Mouse (Mus musculus) MEL (cell line): ENCODE data around the gene Trio. TPM values are rescaled to one million over a fixed set of nuclear protein-coding genes. Genes with fewer than 3 reads are reported as not detected.
A peak's percentile ranks its signal among the peaks of the same experiment; 100 is the strongest.

ENCODE experiments used
- DNase-seq: peaks from one replicate; pipeline ENCODE4 v3.0.0; 2011; ENCODE audit warnings: low read depth, low spot score
- H3K27ac ChIP-seq: 2 replicates; pipeline ENCODE4 v1.5.1; 2012; ENCODE audit warnings: low read depth, mild to moderate bottlenecking, control low read depth, low read length, moderate library complexity; ENCODE audit not compliant: control insufficient read depth
- H3K27me3 ChIP-seq, 2 experiments: fragments of 150-350 bp in 1 of 2; sonication (generic) in 1 of 2; 2 replicates each; pipeline ENCODE4 v1.6.1; 2012; ENCODE audit warnings: low read length in 2 of 2, mild to moderate bottlenecking in 2 of 2, improper control_type of control experiment in 1 of 2, moderate library complexity in 1 of 2; ENCODE audit not compliant: insufficient read depth in 2 of 2, control insufficient read depth in 1 of 2
- H3K36me3 ChIP-seq, 2 experiments: 2 replicates each; pipeline ENCODE4 v1.6.1; 2012 to 2014; ENCODE audit warnings: low read length in 2 of 2, improper control_type of control experiment in 1 of 2, inconsistent platforms in 1 of 2, mild to moderate bottlenecking in 1 of 2; ENCODE audit not compliant: insufficient read depth in 2 of 2, control insufficient read depth in 1 of 2
- H3K4me1 ChIP-seq, 2 experiments: fragments of 150-350 bp in 1 of 2; sonication (generic) in 1 of 2; 2 replicates each; pipeline ENCODE4 v1.6.1; 2012; ENCODE audit warnings: low read length in 2 of 2, improper control_type of control experiment in 1 of 2, mild to moderate bottlenecking in 1 of 2; ENCODE audit not compliant: insufficient read depth in 2 of 2, control insufficient read depth in 1 of 2
- H3K4me3 ChIP-seq, 2 experiments: fragments of 150-350 bp in 1 of 2; sonication (generic) in 1 of 2; 2 replicates each; pipeline ENCODE4 v1.5.1; 2012; ENCODE audit warnings: low read depth in 2 of 2, low read length in 2 of 2, mild to moderate bottlenecking in 2 of 2, moderate library complexity in 2 of 2, control low read depth in 1 of 2, improper control_type of control experiment in 1 of 2; ENCODE audit not compliant: control insufficient read depth in 1 of 2, insufficient read depth in 1 of 2
- H3K79me2 ChIP-seq: 2 replicates; pipeline ENCODE4 v1.6.1; 2012; ENCODE audit warnings: mild to moderate bottlenecking, low read length, moderate library complexity; ENCODE audit not compliant: control insufficient read depth, poor library complexity, insufficient read depth
- H3K9ac ChIP-seq: 2 replicates; pipeline ENCODE4 v1.6.1; 2012; ENCODE audit warnings: low read depth, mild to moderate bottlenecking, control low read depth, low read length, moderate library complexity; ENCODE audit not compliant: control insufficient read depth, poor library complexity, severe bottlenecking
- H3K9me3 ChIP-seq: fragments of 150-350 bp; sonication (generic); replicated peaks from 2 replicates; pipeline ENCODE4 v1.6.1; 2012; ENCODE audit warnings: mild to moderate bottlenecking, low read length, improper control_type of control experiment, moderate library complexity; ENCODE audit not compliant: insufficient read depth
- BHLHE40 ChIP-seq: IDR thresholded peaks from 2 replicates; pipeline ENCODE4 v1.6.1; 2012; ENCODE audit warnings: low read depth, mild to moderate bottlenecking, inconsistent platforms, low read length, improper control_type of control experiment, borderline replicate concordance
- CHD1 ChIP-seq: IDR thresholded peaks from 2 replicates; pipeline ENCODE4 v1.6.1; 2012; ENCODE audit warnings: low read depth, mild to moderate bottlenecking, inconsistent platforms, low read length, improper control_type of control experiment
- EP300 ChIP-seq, 2 experiments: IDR thresholded peaks; 2 replicates each; pipeline ENCODE4 v1.6.1; 2011; ENCODE audit warnings: improper control_type of control experiment in 2 of 2, low read length in 2 of 2, low read depth in 1 of 2, mild to moderate bottlenecking in 1 of 2
- ETS1 ChIP-seq: IDR thresholded peaks from 2 replicates; pipeline ENCODE4 v1.6.1; 2012; ENCODE audit warnings: low read depth, mild to moderate bottlenecking, inconsistent platforms, low read length, improper control_type of control experiment, moderate library complexity
- GABPA ChIP-seq: IDR thresholded peaks from 2 replicates; pipeline ENCODE4 v1.6.1; 2012; ENCODE audit warnings: low read depth, mild to moderate bottlenecking, inconsistent platforms, low read length, improper control_type of control experiment, moderate library complexity
- JUND ChIP-seq: IDR thresholded peaks from 2 replicates; pipeline ENCODE4 v1.6.1; 2011; ENCODE audit warnings: low read depth, mild to moderate bottlenecking, improper control_type of control experiment, low read length
- MAX ChIP-seq: IDR thresholded peaks from 2 replicates; pipeline ENCODE4 v1.6.1; 2011; ENCODE audit warnings: low read length, improper control_type of control experiment
- MAZ ChIP-seq: IDR thresholded peaks from 2 replicates; pipeline ENCODE4 v1.6.1; 2012; ENCODE audit warnings: low read depth, mild to moderate bottlenecking, inconsistent platforms, low read length, improper control_type of control experiment
- MEF2A ChIP-seq: IDR thresholded peaks from 2 replicates; pipeline ENCODE4 v1.6.1; 2014; ENCODE audit warnings: low read depth, mild to moderate bottlenecking, inconsistent platforms, low read length, improper control_type of control experiment; ENCODE audit not compliant: poor library complexity, insufficient replicate concordance, severe bottlenecking; ENCODE audit errors: extremely low read depth
- MXI1 ChIP-seq: IDR thresholded peaks from 2 replicates; pipeline ENCODE4 v1.6.1; 2011; ENCODE audit warnings: mild to moderate bottlenecking, low read depth, low read length, improper control_type of control experiment
- NELFE ChIP-seq: IDR thresholded peaks from 2 replicates; pipeline ENCODE4 v1.6.1; 2011; ENCODE audit warnings: low read depth, low read length, improper control_type of control experiment
- SIN3A ChIP-seq: IDR thresholded peaks from 2 replicates; pipeline ENCODE4 v1.6.1; 2012; ENCODE audit warnings: low read length, improper control_type of control experiment, inconsistent platforms
- TAL1 ChIP-seq: IDR thresholded peaks from 2 replicates; pipeline ENCODE4 v1.6.1; 2012; ENCODE audit warnings: mild to moderate bottlenecking, inconsistent platforms, low read length, moderate library complexity, mixed read lengths
- USF1 ChIP-seq: IDR thresholded peaks from 2 replicates; pipeline ENCODE4 v1.6.1; 2014; ENCODE audit warnings: low read depth, mild to moderate bottlenecking, inconsistent platforms, low read length, improper control_type of control experiment, moderate library complexity
- USF2 ChIP-seq, 2 experiments: IDR thresholded peaks; 2 replicates each; pipeline ENCODE4 v1.6.1; 2011 to 2012; ENCODE audit warnings: improper control_type of control experiment in 2 of 2, low read length in 2 of 2, borderline replicate concordance in 1 of 2, inconsistent platforms in 1 of 2, low read depth in 1 of 2, mild to moderate bottlenecking in 1 of 2; ENCODE audit not compliant: insufficient read depth in 1 of 2
- ZC3H11A ChIP-seq: IDR thresholded peaks from 2 replicates; pipeline ENCODE4 v1.6.1; 2012; ENCODE audit warnings: low read depth, mild to moderate bottlenecking, inconsistent platforms, low read length, improper control_type of control experiment
- polyA plus RNA-seq, 2 experiments: library from polyadenylated mRNA; stranded (reverse) in 1 of 2; unstranded in 1 of 2; fragments of >175 nt in 1 of 2; fragments of >200 nt in 1 of 2; gene quantifications; 2 replicates each; pipeline versions ENCODE4 v1.2.1 to v1.2.4; 2012; ENCODE audit warnings: low replicate concordance in 2 of 2, low read depth in 1 of 2; ENCODE audit not compliant: insufficient read length in 2 of 2, insufficient read depth in 1 of 2, missing spikeins in 1 of 2
- total RNA-seq: library from RNA; depleted of rRNA; stranded (reverse); fragments of 300-350 nt; gene quantifications from 2 replicates; pipeline ENCODE4 v1.2.3, GENCODE M21; 2012

Gene Trio
- total and polyA plus RNA-seq, 3 experiments = 0.91 to 1.1 TPM; not detected in 1

- Histone ChIP-seq H3K36me3 (peaks cover 0 to 4% of the 10 kb centered on the region in 2 experiments; a peak in 2 of 4 replicates), H3K4me3 (peak overlapping the region in 1 of 2 experiments; percentile 22; a peak in 3 of 4 replicates), H3K9me3 (no peaks in the 10 kb centered on the region), H3K4me1 (peaks cover 2 to 20% of the 10 kb centered on the region in 2 experiments; a peak in 3 of 4 replicates), H3K27me3 (no peaks in the 10 kb centered on the region; a peak in 1 of 4 replicates), H3K27ac (peak overlapping the region; percentile 38), H3K79me2 (no peaks in the 10 kb centered on the region), H3K9ac (peak overlapping the region; percentile 2)
- no peak for DNase-seq
- TF ChIP-seq GABPA (no peak), MAZ (no peak), CHD1 (no peak), JUND (no peak)
Measured at GRCm38 (mm10) chr15:27702972-27703313, 322.7 kb downstream of the Trio start.

DNA sequence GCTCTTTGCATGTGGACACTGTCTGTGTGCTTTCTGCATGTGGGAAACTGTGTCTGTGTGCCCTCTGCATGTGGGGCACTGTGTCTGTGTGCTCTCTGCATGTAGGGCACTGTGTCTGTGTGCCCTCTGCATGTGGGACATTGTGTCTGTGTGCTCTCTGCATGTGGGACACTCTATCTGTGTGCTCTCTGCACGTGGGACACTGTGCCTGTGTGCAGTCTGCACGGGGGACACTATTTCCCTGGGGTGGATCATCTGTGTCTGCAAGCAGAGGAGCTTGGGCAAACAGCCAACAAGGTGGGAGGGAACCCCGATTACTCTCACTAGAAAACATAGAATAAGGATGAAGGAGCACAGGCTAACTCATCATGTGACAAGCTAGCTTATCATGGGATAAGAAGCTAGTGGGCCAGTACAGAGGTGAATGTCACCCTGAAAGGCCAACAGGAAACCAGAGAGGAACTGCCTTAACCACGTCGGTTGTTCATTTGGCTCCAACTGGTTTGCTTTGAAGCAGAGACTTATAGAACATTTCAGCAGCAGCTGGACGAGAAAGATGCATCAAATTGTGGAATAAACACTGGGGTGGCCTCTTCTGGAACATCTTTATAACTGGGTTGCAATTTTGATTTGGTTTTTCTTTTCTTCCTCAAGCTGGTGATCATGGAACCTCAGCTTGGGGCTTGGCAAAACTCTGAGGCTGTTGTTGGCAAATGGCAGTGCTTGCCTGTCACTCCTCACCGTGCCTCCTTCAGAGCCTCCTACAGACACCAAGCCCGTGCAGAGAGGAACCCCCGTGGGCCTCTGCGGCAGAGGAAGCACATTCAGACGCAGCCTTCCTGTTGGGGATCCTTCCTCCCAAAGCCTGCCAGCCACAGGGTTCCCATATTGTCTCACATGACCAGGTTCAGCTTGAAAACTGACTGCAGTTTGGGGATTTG is 323.3 kb downstream of the Trio start:
- no peaks in the 10 kb centered on the region for H3K79me2 ChIP-seq
- H3K27me3 ChIP-seq = no peaks in the 10 kb centered on the region; a peak in 1 of 4 replicates
- peaks cover 2 to 20% of the 10 kb centered on the region in 2 experiments; a peak in 3 of 4 replicates for H3K4me1 ChIP-seq
- H3K4me3 ChIP-seq = peak overlapping the region in 1 of 2 experiments; percentile 22; a peak in 3 of 4 replicates
- TF ChIP-seq NELFE (0 out of 2 replicates have a peak, but pooled peaks have one; percentile 21), EP300 (IDR thresholded peaks at IDR 0.05; ENCODE audit: low read depth in 1 of 2, low read length in 2 of 2) (peak; percentile 20 to 30; a peak in 2 of 4 replicates), USF1 (peak; percentile 81), MXI1 (peak; percentile 40; the same call in 1 of the 2 replicates), ZC3H11A (no peak), MAX (peak; percentile 58; the same call in 1 of the 2 replicates), SIN3A (peak; percentile 22; the same call in 1 of the 2 replicates), CHD1 (no peak), MEF2A (no peak), TAL1 (no peak), ETS1 (0 out of 2 replicates have a peak, but pooled peaks have one; percentile 19), USF2 (IDR thresholded peaks at IDR 0.05; ENCODE audit: borderline replicate concordance in 1 of 2, insufficient read depth in 1 of 2, low read depth in 1 of 2, low read length in 2 of 2) (peak in 1 of 2 experiments; percentile 25; a peak in 1 of 4 replicates), BHLHE40 (peak; percentile 49; the same call in 1 of the 2 replicates)
- H3K9ac ChIP-seq = peak overlapping the region; percentile 2
- DNase-seq = peak; percentile 53
- H3K36me3 ChIP-seq = peaks cover 0 to 4% of the 10 kb centered on the region in 2 experiments; a peak in 2 of 4 replicates
- peak overlapping the region; percentile 38 for H3K27ac ChIP-seq
- no peaks in the 10 kb centered on the region for H3K9me3 ChIP-seq
